Mouse (Mus musculus) gastrocnemius, postnatal 4 days (tissue): ENCODE measurements at regions not wholly inside any gene's neighbourhood (a gene's known extent, or its start where the extent isn't known, plus 50 kb on each side); places are given as distances from the start of the nearest gene placed in this dataset.

ENCODE experiments used
- DNase-seq, 2 experiments: peaks; one replicate each; pipeline ENCODE4 v3.0.0; 2021 to 2022; ENCODE audit warnings: low spot score in 2 of 2, mixed read lengths in 2 of 2

DNA sequence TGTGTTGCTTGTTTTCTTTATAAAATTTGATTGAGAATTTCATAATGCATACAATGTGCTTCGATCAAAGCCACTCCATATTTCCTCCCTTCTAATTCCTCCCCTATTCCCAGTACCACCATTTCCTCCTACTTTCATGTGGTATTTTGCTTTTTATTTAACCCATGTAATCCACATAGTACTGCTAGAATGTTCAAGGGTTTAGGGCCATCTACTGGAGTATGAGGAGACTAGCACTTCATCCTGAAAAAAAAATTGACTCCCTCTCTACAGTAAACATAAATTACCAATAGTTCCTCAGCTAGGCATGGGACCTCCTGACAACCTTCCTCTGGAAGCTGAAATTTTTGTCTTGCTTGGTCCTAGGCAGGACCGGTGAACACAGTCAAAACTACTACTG is 163.0 kb downstream of the Gpr165 start:
- no peak for DNase-seq

DNA sequence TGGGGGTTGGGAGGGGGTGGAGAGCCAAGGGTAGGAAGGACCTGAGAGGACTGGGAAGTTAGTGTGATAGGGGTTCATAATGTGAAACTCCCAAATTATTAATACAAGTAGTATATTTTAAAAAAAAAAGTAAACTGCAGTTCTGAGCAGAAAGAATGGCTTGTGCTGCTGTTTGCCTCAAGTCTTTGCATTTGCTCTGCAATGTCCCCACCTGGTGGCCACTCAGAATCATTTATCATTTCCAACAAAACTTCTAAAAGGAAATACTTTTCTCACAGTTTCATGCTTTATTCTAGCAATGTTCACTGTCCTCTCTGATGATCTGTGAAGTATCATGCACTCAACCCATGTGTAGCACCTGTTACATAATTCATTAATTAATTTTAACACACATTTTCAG is 165.5 kb downstream of the Gpr165 start:
- DNase-seq = peak in 1 of 2 experiments; percentile 9

DNA sequence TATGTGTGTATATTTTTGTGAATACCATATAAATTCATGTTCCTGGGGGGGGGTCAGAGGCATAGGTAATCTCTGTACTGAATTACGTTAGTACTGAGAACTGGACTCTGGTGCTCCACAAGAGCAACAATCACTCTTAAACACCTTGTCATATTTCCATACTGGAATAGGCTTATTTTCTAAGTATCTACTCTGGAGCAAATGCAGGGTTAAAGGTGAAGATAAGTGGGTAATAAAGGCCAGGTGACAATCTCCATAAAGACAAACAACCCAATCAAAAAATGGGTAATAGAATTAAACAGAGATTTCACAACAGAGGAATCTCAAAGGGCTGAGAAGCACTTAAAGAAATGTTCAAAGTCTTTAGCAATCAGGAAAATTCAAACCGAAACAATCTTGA is 165.9 kb downstream of the Gpr165 start:
- no peak for DNase-seq

DNA sequence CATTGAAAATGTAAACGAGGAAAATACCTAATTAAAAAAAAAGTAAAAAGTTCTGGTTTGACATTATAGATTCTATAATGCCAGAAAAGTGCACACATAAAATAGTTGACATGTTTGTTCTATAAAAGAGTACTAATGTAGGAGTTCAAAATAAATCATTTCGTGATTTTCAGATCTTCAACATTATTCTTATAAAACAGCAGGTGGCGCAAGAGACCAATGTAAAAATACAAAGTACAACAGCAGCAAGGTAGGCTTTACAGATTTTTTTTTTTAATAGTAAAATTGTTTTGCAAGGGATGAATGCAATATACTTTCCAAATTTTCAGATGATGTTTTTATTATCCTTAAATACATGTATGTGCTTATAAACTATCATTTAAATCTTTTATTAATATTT is 171.8 kb upstream of the Pgr15l start:
- DNase-seq = no peak
